Mouse (Mus musculus): ENCODE data around the gene Gm21860.
"Not testable (repeated sequence)": the region's sequence is repeated elsewhere in the genome, so short reads cannot be mapped to it uniquely, and the experiment has no call there.

- TF ChIP-seq POLR2A (IDR thresholded peaks at IDR 0.05; ENCODE audit: insufficient read length, low read depth); USF1 (IDR thresholded peaks at IDR 0.05; ENCODE audit: low read depth); CEBPB (IDR thresholded peaks at IDR 0.05; ENCODE audit: insufficient read depth, poor library complexity, severe bottlenecking): not testable (repeated sequence)
These were observed 12.2 kb downstream of the Gm21860 start for GRCm38 (mm10) chrY:90742261-90743052.

All from myocyte (in vitro differentiated cells).